Mouse (Mus musculus) thymus, adult 2 months (tissue): Measurements from ENCODE around the gene Opn4. TPM values are rescaled to one million over a fixed set of nuclear protein-coding genes. Genes with fewer than 3 reads are reported as not detected.

Experiments
- DNase-seq: peaks from one replicate; pipeline ENCODE4 v3.0.0; 2021
- H3K27ac ChIP-seq: fragments of 200-500 bp; 2 replicates; pipeline ENCODE4 v1.5.1; 2012; ENCODE audit warnings: low read length, control low read depth; ENCODE audit not compliant: control insufficient read depth, insufficient read depth
- H3K27me3 ChIP-seq: fragments of 200-500 bp; 2 replicates; pipeline ENCODE4 v1.6.1; 2012; ENCODE audit warnings: mild to moderate bottlenecking, low read length, moderate library complexity, mixed read lengths; ENCODE audit not compliant: control insufficient read depth, insufficient read depth
- H3K36me3 ChIP-seq: fragments of 200-500 bp; 2 replicates; pipeline ENCODE4 v1.6.1; 2012; ENCODE audit warnings: mild to moderate bottlenecking, low read length, moderate library complexity; ENCODE audit not compliant: control insufficient read depth, insufficient read depth
- H3K4me1 ChIP-seq: fragments of 200-500 bp; replicated peaks from 2 replicates; pipeline ENCODE4 v1.6.1; 2012; ENCODE audit warnings: low read length; ENCODE audit not compliant: control insufficient read depth, insufficient read depth
- H3K4me3 ChIP-seq: fragments of 200-500 bp; 2 replicates; pipeline ENCODE4 v1.5.1; 2012; ENCODE audit warnings: mild to moderate bottlenecking, low read length, control low read depth, moderate library complexity; ENCODE audit not compliant: control insufficient read depth, insufficient read depth
- CTCF ChIP-seq: fragments of 200-500 bp; IDR thresholded peaks from 2 replicates; pipeline ENCODE4 v1.5.1; 2012; ENCODE audit warnings: mild to moderate bottlenecking, control low read depth, low read length, moderate library complexity, borderline replicate concordance; ENCODE audit not compliant: control insufficient read depth, poor library complexity, insufficient read depth; ENCODE audit errors: extremely low read depth
- POLR2A ChIP-seq: fragments of 200-500 bp; IDR thresholded peaks from 2 replicates; pipeline ENCODE4 v1.6.1; 2012; ENCODE audit warnings: mild to moderate bottlenecking, low read length, control low read depth, moderate library complexity; ENCODE audit not compliant: control insufficient read depth, poor library complexity, insufficient read depth; ENCODE audit errors: extremely low read depth
- WGBS: fragments of 180-500 bp; shearing (Covaris S2); methylation state at CpG from one replicate; pipeline ENCODE4 v1.1.7; 2018; 5-methylcytosine and 5-hydroxymethylcytosine counted together
- polyA plus RNA-seq: library from polyadenylated mRNA; depleted of rRNA; stranded (reverse); fragments of >200 nt; gene quantifications from 2 replicates; pipeline ENCODE4 v1.2.3, GENCODE M21; 2012

Gene Opn4
- polyA plus RNA-seq, 1 experiment = 1.1 TPM

GRCm38 (mm10) chr14:34571610-34572387, 28.1 kb downstream of the Opn4 start:
- Histone ChIP-seq H3K27ac (no peak overlapping the region), H3K36me3 (no peaks in the 10 kb centered on the region), H3K4me1 (no peaks in the 10 kb centered on the region), H3K27me3 (no peaks in the 10 kb centered on the region), H3K4me3 (no peak overlapping the region)
- WGBS = 89% methylated on average over 17 of the region's 17 CpGs
- DNase-seq = no peak
- TF ChIP-seq POLR2A (no peak), CTCF (no peak)

DNA sequence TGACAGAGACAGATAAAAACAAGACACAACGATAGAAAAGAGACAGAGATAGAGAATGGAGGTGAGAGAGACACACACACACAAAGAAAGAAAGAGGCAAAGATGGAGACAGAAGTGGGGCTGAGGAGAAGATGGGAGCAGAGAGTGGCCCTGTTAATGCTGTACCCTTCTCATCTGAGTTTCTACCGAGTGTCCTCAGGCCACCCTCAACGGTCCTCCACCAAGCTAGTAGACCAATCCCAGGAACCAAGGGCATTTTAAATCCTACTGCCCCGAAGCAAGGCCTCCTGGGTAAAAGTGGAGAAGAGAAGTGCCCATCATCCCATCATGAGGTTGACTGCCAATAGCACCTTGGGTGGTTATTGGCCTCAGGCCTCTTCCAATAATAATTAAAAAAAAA, 29.0 kb downstream of the Opn4 start:
- H3K27me3 ChIP-seq = no peaks in the 10 kb centered on the region
- no peaks in the 10 kb centered on the region for H3K36me3 ChIP-seq
- no peak overlapping the region for H3K4me3 ChIP-seq
- H3K27ac ChIP-seq = no peak overlapping the region
- TF ChIP-seq POLR2A = no peak
- TF ChIP-seq CTCF = no peak
- WGBS = 82% methylated on average over 4 of the region's 4 CpGs
- DNase-seq = no peak
- H3K4me1 ChIP-seq = no peaks in the 10 kb centered on the region

- H3K36me3 ChIP-seq = no peaks in the 10 kb centered on the region
Measured at GRCm38 (mm10) chr14:34570294-34570693, 29.6 kb downstream of the Opn4 start.

GRCm38 (mm10) chr14:34569534-34570194, 30.3 kb downstream of the Opn4 start:
- H3K27ac ChIP-seq = no peak overlapping the region
- H3K4me3 ChIP-seq = no peak overlapping the region
- H3K4me1 ChIP-seq = no peaks in the 10 kb centered on the region
- H3K27me3 ChIP-seq = no peaks in the 10 kb centered on the region
- no peak for DNase-seq
- TF ChIP-seq CTCF (no peak), POLR2A (no peak)
- WGBS = 30% methylated on average over 27 of the region's 27 CpGs
- no peaks in the 10 kb centered on the region for H3K36me3 ChIP-seq

More at GRCm38 (mm10) chr14:34570294-34570693, 29.6 kb downstream of the Opn4 start:
- peak; percentile 62 for DNase-seq
- Histone ChIP-seq H3K27me3 (no peaks in the 10 kb centered on the region), H3K4me3 (no peak overlapping the region), H3K27ac (no peak overlapping the region), H3K4me1 (no peaks in the 10 kb centered on the region)
- TF ChIP-seq POLR2A (no peak), CTCF (no peak; the same call in 1 of the 2 replicates)
- under 1% methylated on average over 6 of the region's 6 CpGs for WGBS

- Histone ChIP-seq H3K4me1 (no peaks in the 10 kb centered on the region), H3K27ac (no peak overlapping the region), H3K36me3 (no peaks in the 10 kb centered on the region), H3K27me3 (no peaks in the 10 kb centered on the region), H3K4me3 (no peak overlapping the region)
- WGBS = 83% methylated on average over 4 of the region's 4 CpGs
- no peak for DNase-seq
- TF ChIP-seq POLR2A = no peak
- no peak for TF ChIP-seq CTCF
Measured at GRCm38 (mm10) chr14:34568626-34569025, 31.3 kb downstream of the Opn4 start.

GRCm38 (mm10) chr14:34567697-34568096, 32.2 kb downstream of the Opn4 start:
- no peaks in the 10 kb centered on the region for H3K27me3 ChIP-seq
- TF ChIP-seq CTCF (no peak), POLR2A (no peak)
- WGBS = 73% methylated on average over 5 of the region's 5 CpGs
- DNase-seq = no peak
- H3K36me3 ChIP-seq = no peaks in the 10 kb centered on the region
- no peaks in the 10 kb centered on the region for H3K4me1 ChIP-seq
- no peak overlapping the region for H3K27ac ChIP-seq
- no peak overlapping the region for H3K4me3 ChIP-seq
